21 mouse cellular contexts compared by ENCODE assay signal in the genomic region with DNA sequence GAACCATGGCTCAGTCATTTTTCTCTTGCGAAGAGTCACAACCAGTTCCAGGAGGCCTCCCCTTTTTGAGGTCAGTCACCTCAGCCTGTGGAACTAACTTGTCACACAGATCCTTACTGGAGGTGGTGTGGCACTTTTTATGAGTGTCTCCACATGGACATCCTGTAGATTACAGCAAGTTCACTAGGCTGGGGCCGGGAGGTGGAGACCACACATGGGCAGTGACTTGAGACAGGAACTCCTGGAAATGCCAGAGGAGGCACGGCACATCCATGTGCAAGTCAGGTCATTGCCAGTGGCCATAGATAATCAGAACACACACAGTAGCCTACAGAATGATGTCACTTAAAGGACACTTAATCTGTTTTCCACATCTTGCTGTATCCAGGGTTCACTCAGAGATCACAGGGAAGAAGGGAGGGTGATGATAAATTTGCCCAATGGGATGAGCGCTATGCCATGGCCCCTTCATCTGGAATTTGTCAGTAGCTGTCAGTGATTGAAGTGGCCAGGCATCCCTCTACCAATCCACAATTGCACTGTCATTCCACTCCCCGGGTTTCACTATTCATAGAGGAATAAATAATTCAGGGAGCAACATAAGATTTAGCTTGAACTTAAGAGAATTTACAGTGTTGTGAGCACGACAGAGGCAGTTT. TPM values are rescaled to one million over a fixed set of nuclear protein-coding genes. Genes with fewer than 3 reads are reported as not detected.
DNase-seq lines count a peak whose midpoint lies in the region; ATAC-seq and TF ChIP-seq lines count a peak whose summit lies in the region.
"Had no signal": no experiment of that assay in that cellular context is flagged by ENCODE, and none has a peak within 500 bp of the region (broad histone marks: within the 10 kb centered on the region; RNA-seq: fewer than 3 reads in every experiment).

No protein-coding gene starts in this region.

- peak; percentile 77 for DNase-seq in heart, embryonic 10.5 days (ENCODE audit: low spot score)
- no peak for DNase-seq in heart, postnatal 14 days
- no peak for DNase-seq in heart, adult 9 months (ENCODE audit: low spot score in 2 of 2)
- no peak for DNase-seq in MEL (ENCODE audit: low read depth, low spot score)
- DNase-seq in MN1 (ENCODE audit: low spot score): peak; percentile 83
- DNase-seq: adrenal gland, postnatal 10 days; cerebellum, adult 11 months; cerebellum, adult 8-10 months; cerebellum, postnatal 14 days; gastrocnemius, adult 2 months; gastrocnemius, postnatal 25 days; kidney, adult 2 months had no signal

- no peak overlapping the region for H3K9ac ChIP-seq in heart, embryonic 14.5 days (ENCODE audit: low read length)
- H3K9ac ChIP-seq in MEL (ENCODE audit: control insufficient read depth, low read depth, low read length, poor library complexity, severe bottlenecking): no peak overlapping the region
- H3K9ac ChIP-seq: embryonic facial prominence, embryonic 15.5 days; heart, embryonic 15.5 days; hindbrain, embryonic 15.5 days; kidney, embryonic 15.5 days had no signal

- no peaks in the 10 kb centered on the region for H3K27me3 ChIP-seq in heart, embryonic 10.5 days (ENCODE audit: insufficient read depth, poor library complexity, severe bottlenecking)
- H3K27me3 ChIP-seq in heart, embryonic 14.5 days (ENCODE audit: control insufficient read depth, insufficient read depth, low read length): no peaks in the 10 kb centered on the region
- no peaks in the 10 kb centered on the region for H3K27me3 ChIP-seq in MEL (ENCODE audit: control insufficient read depth in 1 of 2, insufficient read depth in 2 of 2, low read length in 2 of 2)
- H3K27me3 ChIP-seq: embryonic facial prominence, embryonic 15.5 days; heart, embryonic 15.5 days; hindbrain, embryonic 15.5 days; kidney, embryonic 15.5 days had no signal

- H3K4me1 ChIP-seq in heart, embryonic 10.5 days: peaks cover 30% of the 10 kb centered on the region
- H3K4me1 ChIP-seq in heart, embryonic 14.5 days (ENCODE audit: control insufficient read depth in 2 of 2, insufficient read depth in 2 of 2, low read length in 2 of 2): peaks cover 10 to 16% of the 10 kb centered on the region in 2 experiments
- no peaks in the 10 kb centered on the region for H3K4me1 ChIP-seq in MEL (ENCODE audit: control insufficient read depth in 1 of 2, insufficient read depth in 2 of 2, low read length in 2 of 2)
- H3K4me1 ChIP-seq: embryonic facial prominence, embryonic 15.5 days; hindbrain, embryonic 15.5 days had no signal

- TF ChIP-seq POLR2A in MEL (IDR thresholded peaks at IDR 0.05; ENCODE audit: control insufficient read depth in 1 of 2, insufficient read depth in 1 of 2, low read depth in 1 of 2, low read length in 2 of 2, poor library complexity in 1 of 2): no peak

- no peak for TF ChIP-seq RAD21 in MEL (IDR thresholded peaks at IDR 0.05; ENCODE audit: low read depth, low read length)

- H3K9me3 ChIP-seq in heart, embryonic 10.5 days: no peaks in the 10 kb centered on the region
- H3K9me3 ChIP-seq in heart, embryonic 14.5 days (ENCODE audit: control insufficient read depth, low read length): no peaks in the 10 kb centered on the region
- H3K9me3 ChIP-seq in MEL (replicated peaks; ENCODE audit: insufficient read depth, low read length): no peaks in the 10 kb centered on the region
- H3K9me3 ChIP-seq: embryonic facial prominence, embryonic 15.5 days; forebrain, embryonic 10.5 days; heart, embryonic 15.5 days; hindbrain, embryonic 15.5 days; kidney, embryonic 15.5 days had no signal

- no peak overlapping the region for H3K27ac ChIP-seq in heart, embryonic 10.5 days
- H3K27ac ChIP-seq in heart, embryonic 14.5 days (replicated peaks in 1 of 2; ENCODE audit: control insufficient read depth in 1 of 2, insufficient read depth in 1 of 2, low read depth in 2 of 2, low read length in 2 of 2): no peak overlapping the region
- no peak overlapping the region for H3K27ac ChIP-seq in MEL (ENCODE audit: control insufficient read depth, low read depth, low read length)
- H3K27ac ChIP-seq: embryonic facial prominence, embryonic 15.5 days; forebrain, embryonic 10.5 days; gastrocnemius, adult 2 months; heart, embryonic 15.5 days; hindbrain, embryonic 15.5 days; kidney, embryonic 15.5 days had no signal

- no peak for ATAC-seq in heart, embryonic 14.5 days (ENCODE audit: insufficient number of reproducible peaks, insufficient read depth, low FRiP score, low read depth)
- ATAC-seq: forebrain, embryonic 14.5 days; intestine, embryonic 16.5 days had no signal

- TF ChIP-seq CTCF in MEL (IDR thresholded peaks at IDR 0.05 in 2 of 3, conservative IDR thresholded peaks at IDR 0.05 in 1 of 3; ENCODE audit: control insufficient read depth in 1 of 3, insufficient read depth in 1 of 3, low read depth in 2 of 3, low read length in 3 of 3, poor library complexity in 1 of 3, severe bottlenecking in 1 of 3): no peak

- H3K79me2 ChIP-seq in MEL (ENCODE audit: control insufficient read depth, insufficient read depth, low read length, poor library complexity): no peaks in the 10 kb centered on the region

- no peak for TF ChIP-seq EP300 in MEL (IDR thresholded peaks at IDR 0.05; ENCODE audit: low read depth in 1 of 2, low read length in 2 of 2)

- 0 out of 2 replicates have a peak overlapping the region, but pooled peaks have one; percentile 2 for H3K4me3 ChIP-seq in heart, embryonic 10.5 days
- no peak overlapping the region for H3K4me3 ChIP-seq in heart, embryonic 14.5 days (ENCODE audit: control insufficient read depth in 1 of 2, insufficient read depth in 1 of 2, low read depth in 1 of 2, low read length in 2 of 2)
- no peak overlapping the region for H3K4me3 ChIP-seq in MEL (ENCODE audit: control insufficient read depth in 1 of 2, insufficient read depth in 1 of 2, low read depth in 2 of 2, low read length in 2 of 2)
- H3K4me3 ChIP-seq: embryonic facial prominence, embryonic 15.5 days; erythroblast, embryonic 14.5 days; forebrain, embryonic 10.5 days; gastrocnemius, adult 2 months; heart, embryonic 15.5 days; hindbrain, embryonic 15.5 days; kidney, embryonic 15.5 days had no signal

- WGBS in heart, embryonic 10.5 days: 37% methylated on average over 6 of the region's 6 CpGs
- 22% methylated on average over 6 of the region's 6 CpGs for WGBS in heart, embryonic 14.5 days

- peak overlapping the region; percentile 18 for H3K4me2 ChIP-seq in heart, embryonic 14.5 days (ENCODE audit: low read length)
- H3K4me2 ChIP-seq: embryonic facial prominence, embryonic 15.5 days; heart, embryonic 15.5 days; hindbrain, embryonic 15.5 days; kidney, embryonic 15.5 days had no signal

- H3K36me3 ChIP-seq in heart, embryonic 10.5 days: peaks cover 33% of the 10 kb centered on the region
- H3K36me3 ChIP-seq in heart, embryonic 14.5 days (ENCODE audit: control insufficient read depth, insufficient read depth, low read length): peaks cover 29% of the 10 kb centered on the region
- peaks cover 0 to 2% of the 10 kb centered on the region in 2 experiments; a peak in 1 of 4 replicates for H3K36me3 ChIP-seq in MEL (ENCODE audit: control insufficient read depth in 1 of 2, insufficient read depth in 2 of 2, low read length in 2 of 2)

- intact Hi-C loops in heart, postnatal 14 days (cut with DNase I): no loop called here

TF ChIP-seq in MEL, 35 proteins besides CTCF, POLR2A, EP300 and RAD21:
- TF ChIP-seq TCF12 (IDR thresholded peaks at IDR 0.05; ENCODE audit: low read depth, low read length): no peak
- TF ChIP-seq KAT2A (conservative IDR thresholded peaks at IDR 0.05; ENCODE audit: low read depth, low read length): no peak
- TF ChIP-seq POLR2AphosphoS2 (IDR thresholded peaks at IDR 0.05; ENCODE audit: low read length): peak; percentile 23; the same call in 1 of the 2 replicates
- no peak for TF ChIP-seq MAZ (IDR thresholded peaks at IDR 0.05; ENCODE audit: low read depth, low read length)

RNA-seq across cellular contexts. Expression of a gene that starts 59.4 kb away (rescaled TPM):
- polyA plus RNA-seq in heart, embryonic 10.5 days (2016; fragmentation: Nextera tagmentation; extraction: Ambion mirVana): 10.0 and 12.5 TPM in 2 replicates
- total RNA-seq in heart, postnatal 14 days (2021): 10 to 100 TPM; 36.9 to 41.9 TPM
- polyA plus RNA-seq in heart, embryonic 14.5 days (2014; fragmentation: Nextera tagmentation; extraction: Ambion mirVana): 10.0 and 10.5 TPM in 2 replicates
- total RNA-seq in MEL (2012; rRNA removed): 22.5 and 24.2 TPM in 2 replicates
- polyA plus RNA-seq in MEL (2012; ENCODE audit: insufficient read depth in 1 of 2, insufficient read length in 2 of 2, low read depth in 1 of 2, low replicate concordance in 2 of 2, missing spikeins in 1 of 2): 10 to 100 TPM; 13.1 to 23.8 TPM

Comparison
In these comparisons a context has a peak if more than half of its experiments do, and no peak if none do; other contexts are left out.
1. DNase-seq: peak in heart, embryonic 10.5 days (single experiment) and MN1 (single experiment); none in heart, postnatal 14 days (0 of 2), heart, adult 9 months (0 of 2) and MEL (single experiment).